Mouse (Mus musculus) hindbrain, embryonic 16.5 days (tissue): ENCODE results near the gene Krba1. TPM values are rescaled to one million over a fixed set of nuclear protein-coding genes. Genes with fewer than 3 reads are reported as not detected.

Experiments used
- ATAC-seq: fragments of 200-750 bp; cut with Nextera tagmentation; 2 replicates; pipeline ENCODE4 v1.8.0; 2017; ENCODE audit warnings: moderate TSS enrichment, moderate library complexity
- H3K27ac ChIP-seq: fragments of 300-500 bp; sonication (generic); 2 replicates; pipeline ENCODE4 v1.5.1; 2014; ENCODE audit warnings: low read depth, mild to moderate bottlenecking, control low read depth, low read length, moderate library complexity
- H3K27me3 ChIP-seq: fragments of 300-500 bp; sonication (generic); replicated peaks from 2 replicates; pipeline ENCODE4 v1.6.1; 2014; ENCODE audit warnings: low read length; ENCODE audit not compliant: control insufficient read depth, insufficient read depth
- H3K36me3 ChIP-seq: fragments of 300-500 bp; sonication (generic); 2 replicates; pipeline ENCODE4 v1.6.1; 2014; ENCODE audit warnings: mild to moderate bottlenecking, low read length, moderate library complexity, mixed read lengths; ENCODE audit not compliant: control insufficient read depth, insufficient read depth
- H3K4me1 ChIP-seq: fragments of 300-500 bp; sonication (generic); 2 replicates; pipeline ENCODE4 v1.6.1; 2014; ENCODE audit warnings: low read depth, low read length; ENCODE audit not compliant: control insufficient read depth, insufficient read depth
- H3K4me2 ChIP-seq: fragments of 300-500 bp; sonication (generic); 2 replicates; pipeline ENCODE4 v1.6.1; 2014; ENCODE audit warnings: mild to moderate bottlenecking, low read length, control low read depth, moderate library complexity
- H3K4me3 ChIP-seq: fragments of 300-500 bp; sonication (generic); 2 replicates; pipeline ENCODE4 v1.5.1; 2014; ENCODE audit warnings: mild to moderate bottlenecking, low read length, control low read depth, moderate library complexity
- H3K9ac ChIP-seq: fragments of 300-500 bp; sonication (generic); 2 replicates; pipeline ENCODE4 v1.6.1; 2014; ENCODE audit warnings: low read depth, mild to moderate bottlenecking, control low read depth, low read length, moderate library complexity
- H3K9me3 ChIP-seq: fragments of 300-500 bp; sonication (generic); 2 replicates; pipeline ENCODE4 v1.6.1; 2014; ENCODE audit warnings: mild to moderate bottlenecking, low read length, moderate library complexity; ENCODE audit not compliant: control insufficient read depth
- WGBS: fragments of 180-500 bp; shearing (Covaris S2); extraction: QIAGEN DNeasy Blood & Tissue Kit; methylation state at CpG from one replicate; pipeline ENCODE4 v1.1.7; 2014; 5-methylcytosine and 5-hydroxymethylcytosine counted together
- polyA plus RNA-seq: library from polyadenylated mRNA; unstranded; fragments of >200 nt; fragmentation: Nextera tagmentation; extraction: Ambion mirVana; gene quantifications from 2 replicates; pipeline ENCODE4 v1.2.1, GENCODE M21; 2015

Krba1 gene
- polyA plus RNA-seq, 1 experiment from 2014 or later: 27.6 TPM

GRCm38 (mm10) chr6:48445181-48446101 is 50.1 kb downstream of the Krba1 start, which contains the start of gene Zfp467:
Zfp467 (minus strand) TSS chr6:48445825.
- H3K4me1 ChIP-seq: peaks cover 11% of the 10 kb centered on the region
- peak within 1 kb of the TSS; percentile 83 for H3K4me3 ChIP-seq
- peak within 1 kb of the TSS; percentile 91 for H3K9ac ChIP-seq
- WGBS: under 1% methylated on average over 65 of the region's 65 CpGs
- no peaks in the 10 kb centered on the region for H3K9me3 ChIP-seq
- peak within 1 kb of the TSS; percentile 79 for H3K4me2 ChIP-seq
- H3K27me3 ChIP-seq: peaks cover 2% of the 10 kb centered on the region; the same call in 1 of the 2 replicates
- peaks cover 8% of the 10 kb centered on the region for H3K36me3 ChIP-seq
- H3K27ac ChIP-seq: peak within 1 kb of the TSS; percentile 88
- peak; percentile 58 for ATAC-seq

GRCm38 (mm10) chr6:48446256-48446655 is 50.9 kb downstream of the Krba1 start:
- H3K9ac ChIP-seq: peak overlapping the region; percentile 91
- WGBS: 28% methylated on average over 3 of the region's 3 CpGs
- no peak for ATAC-seq

GRCm38 (mm10) chr6:48446896-48447295 is 51.5 kb downstream of the Krba1 start:
- H3K4me1 ChIP-seq: peaks cover 8% of the 10 kb centered on the region; the same call in 1 of the 2 replicates
- H3K9ac ChIP-seq: no peak overlapping the region
- no peak overlapping the region for H3K4me2 ChIP-seq
- WGBS: 69% methylated on average over 3 of the region's 3 CpGs
- no peak overlapping the region for H3K4me3 ChIP-seq
- H3K27me3 ChIP-seq: no peaks in the 10 kb centered on the region
- ATAC-seq: no peak
- H3K27ac ChIP-seq: no peak overlapping the region; the same call in 1 of the 2 replicates
- no peaks in the 10 kb centered on the region for H3K9me3 ChIP-seq
- peaks cover 2% of the 10 kb centered on the region; the same call in 1 of the 2 replicates for H3K36me3 ChIP-seq

More at GRCm38 (mm10) chr6:48446256-48446655, 50.9 kb downstream of the Krba1 start:
- Histone ChIP-seq H3K4me1 (peaks cover 8% of the 10 kb centered on the region; the same call in 1 of the 2 replicates), H3K4me2 (peak overlapping the region; percentile 79), H3K36me3 (peaks cover 7% of the 10 kb centered on the region), H3K4me3 (peak overlapping the region; percentile 83), H3K27me3 (no peaks in the 10 kb centered on the region; the same call in 1 of the 2 replicates), H3K27ac (peak overlapping the region; percentile 88), H3K9me3 (no peaks in the 10 kb centered on the region)

- Histone ChIP-seq H3K9me3 (no peaks in the 10 kb centered on the region), H3K9ac (no peak within 1 kb of the TSS), H3K27me3 (no peaks in the 10 kb centered on the region), H3K27ac (no peak within 1 kb of the TSS), H3K4me3 (no peak within 1 kb of the TSS), H3K4me1 (peaks cover 8% of the 10 kb centered on the region; the same call in 1 of the 2 replicates), H3K4me2 (no peak within 1 kb of the TSS), H3K36me3 (no peaks in the 10 kb centered on the region)
- 90% methylated on average over 1 of the region's 1 CpGs for WGBS
- no peak for ATAC-seq
Measured at GRCm38 (mm10) chr6:48447929-48448328, 52.5 kb downstream of the Krba1 start, which contains the start of gene Sspo. Sspo (plus strand) TSS chr6:48448229.

GRCm38 (mm10) chr6:48448527-48448926 is 53.1 kb downstream of the Krba1 start:
- Histone ChIP-seq H3K4me3 (no peak overlapping the region), H3K36me3 (no peaks in the 10 kb centered on the region), H3K27me3 (no peaks in the 10 kb centered on the region), H3K4me1 (peaks cover 5% of the 10 kb centered on the region; the same call in 1 of the 2 replicates), H3K27ac (no peak overlapping the region), H3K9me3 (no peaks in the 10 kb centered on the region), H3K4me2 (no peak overlapping the region), H3K9ac (no peak overlapping the region)
- 82% methylated on average over 7 of the region's 7 CpGs for WGBS
- ATAC-seq: no peak

GRCm38 (mm10) chr6:48452151-48452550 is 56.8 kb downstream of the Krba1 start:
- no peak overlapping the region for H3K4me2 ChIP-seq
- WGBS: 72% methylated on average over 1 of the region's 1 CpGs

GRCm38 (mm10) chr6:48452771-48453170 is 57.4 kb downstream of the Krba1 start:
- Histone ChIP-seq H3K4me2 (no peak overlapping the region), H3K4me3 (no peak overlapping the region), H3K36me3 (no peaks in the 10 kb centered on the region), H3K27ac (no peak overlapping the region), H3K9ac (no peak overlapping the region), H3K27me3 (no peaks in the 10 kb centered on the region), H3K9me3 (no peaks in the 10 kb centered on the region), H3K4me1 (no peaks in the 10 kb centered on the region)
- 69% methylated on average over 3 of the region's 3 CpGs for WGBS
- no peak for ATAC-seq

More at GRCm38 (mm10) chr6:48452151-48452550, 56.8 kb downstream of the Krba1 start:
- no peaks in the 10 kb centered on the region for H3K27me3 ChIP-seq
- H3K36me3 ChIP-seq: no peaks in the 10 kb centered on the region
- H3K9me3 ChIP-seq: no peaks in the 10 kb centered on the region
- H3K9ac ChIP-seq: no peak overlapping the region
- no peak overlapping the region for H3K4me3 ChIP-seq
- no peak for ATAC-seq
- H3K4me1 ChIP-seq: no peaks in the 10 kb centered on the region
- no peak overlapping the region for H3K27ac ChIP-seq

GRCm38 (mm10) chr6:48464966-48465679 is 69.7 kb downstream of the Krba1 start:
- Histone ChIP-seq H3K9me3 (no peaks in the 10 kb centered on the region), H3K4me2 (no peak overlapping the region), H3K27me3 (no peaks in the 10 kb centered on the region; the same call in 1 of the 2 replicates), H3K9ac (no peak overlapping the region), H3K4me1 (no peaks in the 10 kb centered on the region), H3K27ac (no peak overlapping the region), H3K36me3 (no peaks in the 10 kb centered on the region), H3K4me3 (no peak overlapping the region)
- 92% methylated on average over 13 of the region's 13 CpGs for WGBS
- ATAC-seq: no peak
